In the genomic region with DNA sequence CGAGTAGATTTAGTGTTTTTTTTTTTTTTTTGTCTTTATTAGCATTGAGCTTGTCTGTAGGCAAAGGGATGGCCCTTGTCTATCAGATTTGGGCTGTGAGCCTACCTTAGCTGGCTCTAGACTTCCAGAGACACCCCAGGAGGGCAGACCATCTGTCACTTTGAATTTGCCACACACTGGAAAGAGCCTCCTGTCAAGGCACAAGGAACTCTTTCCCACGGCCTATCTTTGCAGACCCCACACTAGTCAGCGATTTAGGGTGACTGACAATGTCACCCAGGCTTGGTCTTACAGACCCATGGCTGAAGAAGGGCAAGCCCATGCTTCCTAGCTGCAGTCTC, we compare ENCODE assay signal across 21 mouse cellular contexts. TPM values are rescaled to one million over a fixed set of nuclear protein-coding genes. Genes with fewer than 3 reads are reported as not detected.
DNase-seq lines count a peak whose midpoint lies in the region; ATAC-seq and TF ChIP-seq lines count a peak whose summit lies in the region.
"Had no signal": no experiment of that assay in that cellular context is flagged by ENCODE, and none has a peak within 500 bp of the region (broad histone marks: within the 10 kb centered on the region; RNA-seq: fewer than 3 reads in every experiment).

No protein-coding gene starts in this region.

- no peaks in the 10 kb centered on the region for H3K27me3 ChIP-seq in liver, embryonic 15.5 days
- no peaks in the 10 kb centered on the region for H3K27me3 ChIP-seq in liver, embryonic 12.5 days (replicated peaks)
- no peaks in the 10 kb centered on the region for H3K27me3 ChIP-seq in forebrain, postnatal 0 days (ENCODE audit: insufficient read depth, low read length)
- H3K27me3 ChIP-seq: heart, embryonic 12.5 days; intestine, embryonic 15.5 days; kidney, embryonic 15.5 days; liver, embryonic 13.5 days; midbrain, embryonic 15.5 days had no signal

- no peak overlapping the region for H3K9ac ChIP-seq in liver, embryonic 15.5 days
- no peak overlapping the region for H3K9ac ChIP-seq in liver, embryonic 12.5 days
- no peak overlapping the region for H3K9ac ChIP-seq in forebrain, postnatal 0 days
- H3K9ac ChIP-seq: heart, embryonic 12.5 days; intestine, embryonic 15.5 days; kidney, embryonic 15.5 days; liver, embryonic 13.5 days; midbrain, embryonic 15.5 days had no signal

- peak; percentile 88 for DNase-seq in cerebellum, adult 11-12 months
- DNase-seq in cerebellum, adult 9-11 months = peak; percentile 90
- DNase-seq in forebrain, postnatal 0 days = no peak
- no peak for DNase-seq in right cerebral cortex, adult 2 months (ENCODE audit: low spot score in 2 of 2)
- DNase-seq in T-cell, adult 2 months (ENCODE audit: low spot score) = no peak
- DNase-seq: right cerebral cortex, postnatal 14 days; thymus, postnatal 25 days had no signal

- no peaks in the 10 kb centered on the region for H3K9me3 ChIP-seq in liver, embryonic 15.5 days (replicated peaks)
- H3K9me3 ChIP-seq in liver, embryonic 12.5 days (replicated peaks) = no peaks in the 10 kb centered on the region
- no peaks in the 10 kb centered on the region for H3K9me3 ChIP-seq in forebrain, postnatal 0 days (ENCODE audit: low read length)
- H3K9me3 ChIP-seq: heart, embryonic 12.5 days; intestine, embryonic 15.5 days; kidney, embryonic 15.5 days; liver, embryonic 13.5 days; midbrain, embryonic 15.5 days had no signal

- H3K36me3 ChIP-seq in liver, embryonic 15.5 days (replicated peaks) = peaks cover 25% of the 10 kb centered on the region; the same call in 1 of the 2 replicates
- peaks cover 62% of the 10 kb centered on the region for H3K36me3 ChIP-seq in liver, embryonic 12.5 days
- peaks cover 68% of the 10 kb centered on the region for H3K36me3 ChIP-seq in forebrain, postnatal 0 days (ENCODE audit: insufficient read depth)

- no peak overlapping the region for H3K4me2 ChIP-seq in liver, embryonic 15.5 days
- no peak overlapping the region for H3K4me2 ChIP-seq in liver, embryonic 12.5 days
- H3K4me2 ChIP-seq in forebrain, postnatal 0 days (ENCODE audit: low read depth) = no peak overlapping the region
- H3K4me2 ChIP-seq: heart, embryonic 12.5 days; intestine, embryonic 15.5 days; kidney, embryonic 15.5 days; liver, embryonic 13.5 days; midbrain, embryonic 15.5 days had no signal

- 72% methylated on average over 3 of the region's 3 CpGs for WGBS in liver, embryonic 15.5 days (ENCODE audit: insufficient replicate concordance)
- WGBS in liver, embryonic 12.5 days (ENCODE audit: insufficient replicate concordance) = 61% methylated on average over 3 of the region's 3 CpGs
- 53% methylated on average over 3 of the region's 3 CpGs for WGBS in forebrain, postnatal 0 days

- TF ChIP-seq CTCF in forebrain, postnatal 0 days (IDR thresholded peaks at IDR 0.05; ENCODE audit: low read depth) = no peak

- no peak for ATAC-seq in liver, embryonic 15.5 days (ENCODE audit: insufficient read depth)
- ATAC-seq in liver, embryonic 12.5 days = no peak
- no peak for ATAC-seq in forebrain, postnatal 0 days

- H3K4me3 ChIP-seq in liver, embryonic 15.5 days (replicated peaks) = no peak overlapping the region
- H3K4me3 ChIP-seq in liver, embryonic 12.5 days = no peak overlapping the region
- no peak overlapping the region for H3K4me3 ChIP-seq in forebrain, postnatal 0 days (ENCODE audit: low read depth, low read length)
- H3K4me3 ChIP-seq: erythroblast, embryonic 14.5 days; heart, embryonic 12.5 days; intestine, embryonic 15.5 days; kidney, embryonic 15.5 days; liver, embryonic 13.5 days; midbrain, embryonic 15.5 days had no signal

- H3K27ac ChIP-seq in liver, embryonic 15.5 days (replicated peaks) = 0 out of 2 replicates have a peak overlapping the region, but pooled peaks have one; percentile 19
- H3K27ac ChIP-seq in liver, embryonic 12.5 days = no peak overlapping the region
- H3K27ac ChIP-seq in forebrain, postnatal 0 days (ENCODE audit: low read depth, low read length) = 0 out of 2 replicates have a peak overlapping the region, but pooled peaks have one; percentile 9
- H3K27ac ChIP-seq: intestine, embryonic 15.5 days; kidney, embryonic 15.5 days; midbrain, embryonic 15.5 days; stomach, postnatal 0 days had no signal

- H3K4me1 ChIP-seq in liver, embryonic 15.5 days (replicated peaks) = peaks cover 15% of the 10 kb centered on the region
- H3K4me1 ChIP-seq in liver, embryonic 12.5 days = peaks cover 20% of the 10 kb centered on the region
- H3K4me1 ChIP-seq in forebrain, postnatal 0 days (ENCODE audit: insufficient read depth) = no peaks in the 10 kb centered on the region
- H3K4me1 ChIP-seq: intestine, embryonic 15.5 days; kidney, embryonic 15.5 days; midbrain, embryonic 15.5 days had no signal

RNA-seq across cellular contexts. Expression of gene Cck, which starts 51.2 kb away (rescaled TPM):
- 0.17 and 0.32 TPM in 2 replicates for polyA plus RNA-seq in liver, embryonic 15.5 days (2015; fragmentation: Nextera tagmentation; extraction: Ambion mirVana)
- 1.2 and 1.5 TPM in 2 replicates for polyA plus RNA-seq in liver, embryonic 12.5 days (2016; fragmentation: Nextera tagmentation; extraction: Ambion mirVana)
- total RNA-seq in forebrain, postnatal 0 days (2014; rRNA removed) = 150 and 194 TPM in 2 replicates
- 172 and 174 TPM in 2 replicates for polyA plus RNA-seq in forebrain, postnatal 0 days (2015; fragmentation: Nextera tagmentation; extraction: Ambion mirVana)
- total RNA-seq: common myeloid progenitor, adult 5-6 weeks; ES-E14; heart, postnatal 25 days; megakaryocyte, adult 5-6 weeks had no signal
- polyA plus RNA-seq: erythroblast, embryonic 14.5 days; spleen, adult 2 months had no signal

Comparison
In these comparisons a context has a peak if more than half of its experiments do, and no peak if none do; other contexts are left out.
1. DNase-seq: peak in cerebellum, adult 11-12 months (single experiment) and cerebellum, adult 9-11 months (single experiment); none in forebrain, postnatal 0 days (single experiment), right cerebral cortex, adult 2 months (0 of 2) and T-cell, adult 2 months (single experiment).
2. RNA of gene Cck, which starts 51.2 kb away (polyA plus RNA-seq): 172 to 174 TPM in forebrain, postnatal 0 days; 1.2 to 1.5 TPM in liver, embryonic 12.5 days and 0.17 to 0.32 TPM in liver, embryonic 15.5 days; every median in the first group is over 10 times any median in the second.